In the genomic region with DNA sequence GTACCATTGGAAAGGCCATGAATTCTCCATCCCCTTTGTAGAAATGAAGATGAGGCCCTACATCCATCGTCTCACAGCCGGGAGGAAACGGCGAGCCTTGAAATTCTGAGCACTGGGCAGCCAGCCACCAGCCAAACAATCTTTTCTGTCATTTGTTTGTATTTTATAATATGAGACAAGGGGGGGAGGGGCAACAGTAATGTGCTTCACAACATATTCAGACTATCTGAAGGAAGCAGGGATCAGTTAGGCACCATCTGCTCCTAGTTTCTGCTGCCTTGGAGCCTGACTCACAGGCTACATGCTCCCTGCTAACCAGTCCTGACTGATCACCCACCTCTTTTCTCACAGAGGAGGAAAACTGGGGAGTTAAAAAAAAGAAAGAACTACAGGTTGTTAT, we compare ENCODE assay signal across 15 mouse cellular contexts.
A peak's percentile ranks its signal among the peaks of the same experiment; 100 is the strongest.
DNase-seq lines count a peak whose midpoint lies in the region; ATAC-seq and TF ChIP-seq lines count a peak whose summit lies in the region.
"Had no signal": no experiment of that assay in that cellular context is flagged by ENCODE, and none has a peak within 500 bp of the region (broad histone marks: within the 10 kb centered on the region; RNA-seq: fewer than 3 reads in every experiment).

No protein-coding gene starts in this region.

- no peaks in the 10 kb centered on the region; the same call in 1 of the 2 replicates for H3K4me1 ChIP-seq in kidney, embryonic 15.5 days
- H3K4me1 ChIP-seq in lung, embryonic 14.5 days (ENCODE audit: insufficient read depth) = peaks cover 15% of the 10 kb centered on the region
- H3K4me1 ChIP-seq: heart, embryonic 13.5 days; liver, embryonic 15.5 days had no signal

- no peaks in the 10 kb centered on the region for H3K9me3 ChIP-seq in kidney, embryonic 15.5 days (replicated peaks)
- no peaks in the 10 kb centered on the region for H3K9me3 ChIP-seq in lung, embryonic 14.5 days (ENCODE audit: low read depth, low read length)
- H3K9me3 ChIP-seq: heart, embryonic 13.5 days; liver, embryonic 15.5 days had no signal

- 74% methylated on average over 4 of the region's 4 CpGs for WGBS in kidney, embryonic 15.5 days
- 31% methylated on average over 4 of the region's 4 CpGs for WGBS in lung, embryonic 14.5 days

- H3K27ac ChIP-seq in gastrocnemius, adult 2 months = peak overlapping the region; percentile 54; the same call in 1 of the 2 replicates
- H3K27ac ChIP-seq in kidney, embryonic 15.5 days = no peak overlapping the region
- peak overlapping the region; percentile 18; the same call in 1 of the 2 replicates for H3K27ac ChIP-seq in lung, embryonic 14.5 days (ENCODE audit: low read depth)
- H3K27ac ChIP-seq: heart, embryonic 13.5 days; hindbrain, postnatal 0 days; liver, embryonic 15.5 days had no signal

- no peak for ATAC-seq in kidney, embryonic 15.5 days (replicated peaks; ENCODE audit: low FRiP score)
- ATAC-seq in lung, embryonic 14.5 days (ENCODE audit: insufficient read depth) = peak; percentile 95
- no peak for ATAC-seq in megakaryocyte-erythroid progenitor cell, adult 5-6 weeks (replicated peaks; ENCODE audit: low FRiP score, low TSS enrichment, poor library complexity, severe bottlenecking)
- ATAC-seq: forebrain, embryonic 14.5 days; hindbrain, postnatal 0 days; midbrain, embryonic 16.5 days had no signal

- no peaks in the 10 kb centered on the region for H3K27me3 ChIP-seq in kidney, embryonic 15.5 days
- no peaks in the 10 kb centered on the region for H3K27me3 ChIP-seq in lung, embryonic 14.5 days (ENCODE audit: insufficient read depth, low read length)
- H3K27me3 ChIP-seq: heart, embryonic 13.5 days; liver, embryonic 15.5 days had no signal

- no peak overlapping the region for H3K4me3 ChIP-seq in gastrocnemius, adult 2 months
- H3K4me3 ChIP-seq in kidney, embryonic 15.5 days (replicated peaks) = no peak overlapping the region
- no peak overlapping the region for H3K4me3 ChIP-seq in lung, embryonic 14.5 days (ENCODE audit: low read depth, low read length)
- H3K4me3 ChIP-seq: heart, embryonic 13.5 days; liver, embryonic 15.5 days had no signal

- TF ChIP-seq CTCF in gastrocnemius, adult 2 months (IDR thresholded peaks at IDR 0.05) = no peak
- no peak for TF ChIP-seq CTCF in lung, embryonic 14.5 days (IDR thresholded peaks at IDR 0.05; ENCODE audit: low read depth)

- intact Hi-C loops in gastrocnemius, adult 2 months (cut with DNase I) = no loop called here
- intact Hi-C loops in gastrocnemius, postnatal 36 days (cut with DNase I) = no loop called here

- DNase-seq in gastrocnemius, adult 2 months = no peak
- no peak for DNase-seq in gastrocnemius, postnatal 36 days
- DNase-seq in kidney, postnatal 14 days = peak; percentile 58
- peak; percentile 41 for DNase-seq in adipocyte (ENCODE audit: low spot score)
- peak; percentile 90 for DNase-seq in lung, embryonic 14.5 days
- no peak for DNase-seq in spleen, postnatal 14 days (ENCODE audit: low spot score in 2 of 2)
- DNase-seq: adrenal gland, adult 2 months; thymus, adult 2 months had no signal

- no peak overlapping the region for H3K9ac ChIP-seq in kidney, embryonic 15.5 days
- no peak overlapping the region for H3K9ac ChIP-seq in lung, embryonic 14.5 days
- H3K9ac ChIP-seq: heart, embryonic 13.5 days; liver, embryonic 15.5 days had no signal

- no peak overlapping the region for H3K4me2 ChIP-seq in kidney, embryonic 15.5 days
- H3K4me2 ChIP-seq in lung, embryonic 14.5 days = no peak overlapping the region
- H3K4me2 ChIP-seq: heart, embryonic 13.5 days; liver, embryonic 15.5 days had no signal

- no peaks in the 10 kb centered on the region for H3K36me3 ChIP-seq in kidney, embryonic 15.5 days
- H3K36me3 ChIP-seq in lung, embryonic 14.5 days (ENCODE audit: insufficient read depth) = no peaks in the 10 kb centered on the region
- H3K36me3 ChIP-seq: heart, embryonic 13.5 days; liver, embryonic 15.5 days had no signal

Comparison
In these comparisons a context has a peak if more than half of its experiments do, and no peak if none do; other contexts are left out.
1. DNase-seq: peak in kidney, postnatal 14 days (single experiment), adipocyte (single experiment) and lung, embryonic 14.5 days (single experiment); none in gastrocnemius, adult 2 months (single experiment), gastrocnemius, postnatal 36 days (0 of 2) and spleen, postnatal 14 days (0 of 2).